Mouse (Mus musculus): Measurements from ENCODE around the gene Mcm9. TPM values are rescaled to one million over a fixed set of nuclear protein-coding genes. Genes with fewer than 3 reads are reported as not detected.
A peak's percentile ranks its signal among the peaks of the same experiment; 100 is the strongest.

Mcm9 gene
- polyA plus RNA-seq, 1 experiment from 2014 or later, result 6.4 TPM

DNA sequence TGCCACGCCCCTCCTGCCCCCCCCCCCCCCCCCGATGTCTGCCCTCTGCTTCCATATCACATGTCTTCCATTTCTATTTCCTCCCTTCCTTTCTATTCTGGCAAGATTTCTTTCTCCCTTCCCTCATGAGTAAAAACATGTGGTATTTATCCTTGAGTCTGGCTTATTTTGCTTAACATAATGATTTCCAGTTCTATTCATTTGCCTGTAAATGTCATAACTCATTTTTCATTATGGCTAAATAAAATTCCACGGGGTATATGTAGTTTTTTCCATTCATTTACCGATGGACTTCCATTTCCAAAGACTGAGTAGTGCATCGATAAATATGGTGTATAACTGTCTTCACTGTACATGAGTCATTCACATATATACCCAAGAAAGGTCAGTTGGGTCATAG is 68.2 kb downstream of the Mcm9 start:
- no peak overlapping the region for H3K4me3 ChIP-seq
- no peak overlapping the region for H3K27ac ChIP-seq
- H3K36me3 ChIP-seq (replicated peaks), result no peaks in the 10 kb centered on the region
- WGBS, result 84% methylated on average over 5 of the region's 5 CpGs
- H3K4me1 ChIP-seq, result no peaks in the 10 kb centered on the region
- ATAC-seq (replicated peaks), result no peak
- H3K27me3 ChIP-seq (replicated peaks), result no peaks in the 10 kb centered on the region
- no peaks in the 10 kb centered on the region for H3K9me3 ChIP-seq
- H3K4me2 ChIP-seq, result no peak overlapping the region
- no peak overlapping the region for H3K9ac ChIP-seq

DNA sequence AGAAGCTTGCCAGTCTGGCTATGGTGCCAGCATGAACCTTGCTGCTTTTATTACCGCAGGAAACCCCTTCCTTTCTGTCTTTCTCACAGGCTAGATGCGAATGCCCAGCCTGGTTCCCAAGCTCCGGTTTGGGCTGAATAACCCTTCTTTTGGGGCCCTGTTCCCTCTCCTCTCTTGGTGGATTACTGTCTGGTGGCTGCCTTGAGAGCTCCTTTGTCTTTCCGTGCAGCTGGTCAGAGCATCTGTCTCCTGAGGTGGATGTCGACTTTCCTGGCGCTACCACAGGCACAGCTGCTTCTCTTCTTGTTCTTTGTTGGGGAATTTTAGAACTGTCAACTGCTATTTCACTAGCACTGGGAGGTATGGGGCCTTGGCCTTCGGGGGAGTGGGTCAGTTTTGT is 92.6 kb downstream of the Mcm9 start:
- no peak for ATAC-seq (replicated peaks)
- 66% methylated on average over 7 of the region's 7 CpGs for WGBS
- no peak overlapping the region for H3K9ac ChIP-seq

DNA sequence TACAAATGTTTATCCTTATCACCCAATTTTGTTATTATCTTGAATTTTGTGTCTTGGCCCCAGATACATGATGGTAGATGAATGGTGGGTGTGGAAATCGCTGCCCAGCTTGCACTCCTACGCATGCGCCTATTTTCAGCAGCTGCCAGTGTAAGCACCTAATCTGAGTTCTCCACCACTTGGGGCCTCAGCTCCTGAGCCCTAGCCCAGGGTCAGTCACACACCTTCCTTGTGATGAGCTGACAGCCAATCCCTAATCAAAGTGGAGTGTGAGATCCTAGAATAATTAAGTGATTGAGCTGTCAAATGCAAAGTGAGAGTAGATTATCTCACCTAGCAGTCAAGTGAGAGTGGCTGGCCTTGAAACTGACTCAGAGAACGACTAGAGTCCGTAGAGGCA is 97.9 kb downstream of the Mcm9 start:
- Histone ChIP-seq H3K9ac (no peak overlapping the region), H3K27ac (no peak overlapping the region), H3K4me2 (no peak overlapping the region), H3K4me1 (no peaks in the 10 kb centered on the region), H3K36me3 (replicated peaks) (no peaks in the 10 kb centered on the region), H3K27me3 (replicated peaks) (no peaks in the 10 kb centered on the region), H3K4me3 (no peak overlapping the region), H3K9me3 (no peaks in the 10 kb centered on the region)
- ATAC-seq (replicated peaks), result no peak
- 81% methylated on average over 5 of the region's 5 CpGs for WGBS

More for the DNA sequence above, 92.6 kb downstream of the Mcm9 start:
- H3K36me3 ChIP-seq (replicated peaks), result no peaks in the 10 kb centered on the region
- no peaks in the 10 kb centered on the region for H3K4me1 ChIP-seq
- H3K27ac ChIP-seq, result no peak overlapping the region
- H3K4me2 ChIP-seq, result no peak overlapping the region
- no peaks in the 10 kb centered on the region for H3K27me3 ChIP-seq (replicated peaks)
- no peaks in the 10 kb centered on the region for H3K9me3 ChIP-seq
- no peak overlapping the region for H3K4me3 ChIP-seq

DNA sequence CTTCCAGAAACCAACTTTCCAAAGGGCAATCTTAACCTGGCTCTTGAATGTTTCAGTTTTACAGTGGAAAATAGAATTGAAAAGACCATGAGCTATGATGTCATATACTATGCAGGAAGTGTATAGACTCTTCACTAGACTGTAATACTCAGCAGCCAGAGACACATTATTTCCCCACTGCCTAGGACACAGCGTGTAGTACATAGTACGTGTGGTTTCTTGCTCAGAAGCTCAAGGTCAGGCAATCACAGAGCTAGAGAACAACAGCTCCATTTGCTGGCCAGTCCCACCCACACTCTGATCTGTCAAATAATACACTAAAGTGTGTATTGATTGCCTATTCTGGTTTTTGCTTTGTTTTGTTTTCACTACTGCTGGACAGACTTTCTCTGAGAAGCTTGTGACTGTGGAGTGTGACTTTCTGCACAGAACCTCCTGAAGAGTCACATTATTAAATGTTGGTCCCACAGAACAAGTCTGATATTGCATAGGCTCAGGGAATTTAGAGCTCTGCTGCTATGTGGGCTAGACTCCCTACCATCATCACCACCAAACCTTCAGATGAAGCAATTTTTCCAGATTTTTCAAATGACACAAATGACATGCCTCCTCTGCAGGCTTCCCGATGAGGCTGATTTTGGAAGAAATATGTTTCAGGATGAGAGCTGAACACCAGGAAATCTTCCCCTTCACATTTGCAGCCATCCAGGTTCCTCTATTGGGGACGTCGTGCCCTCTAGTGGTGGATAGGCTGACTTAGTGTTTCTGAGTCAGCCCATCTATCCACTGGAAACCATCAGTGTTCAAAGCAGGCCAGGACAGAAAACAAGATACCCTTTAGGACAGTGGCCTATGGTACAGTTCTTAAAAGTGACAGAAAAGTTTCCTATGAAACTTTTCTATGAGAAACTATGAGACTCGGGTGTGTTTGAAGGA is 102.1 kb downstream of the Mcm9 start:
- no peaks in the 10 kb centered on the region for H3K4me1 ChIP-seq
- WGBS, result 37% methylated on average over 6 of the region's 6 CpGs
- ATAC-seq (replicated peaks), result peak; percentile 82

DNA sequence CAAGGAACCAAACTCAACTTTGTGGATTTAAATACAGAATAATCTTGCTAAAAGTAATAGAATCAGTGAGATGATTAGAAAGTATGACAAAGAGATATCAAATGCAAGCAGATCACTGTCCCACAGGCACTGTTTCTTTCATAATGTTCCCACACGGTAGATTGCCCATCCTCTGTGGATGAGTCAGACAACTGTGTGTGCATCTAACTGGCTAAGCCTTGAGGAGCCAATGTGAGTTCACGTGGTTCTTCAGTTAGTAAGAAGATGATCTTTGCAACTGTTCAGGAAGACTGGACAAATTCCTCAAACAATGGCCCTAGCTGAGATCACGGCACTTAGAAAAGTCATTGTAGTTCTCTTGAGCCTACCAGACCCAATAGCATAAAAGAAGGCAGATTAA is 102.9 kb downstream of the Mcm9 start:
- H3K9ac ChIP-seq, result no peak overlapping the region
- no peak overlapping the region for H3K4me2 ChIP-seq
- no peaks in the 10 kb centered on the region for H3K27me3 ChIP-seq (replicated peaks)
- H3K27ac ChIP-seq, result no peak overlapping the region
- H3K36me3 ChIP-seq (replicated peaks), result no peaks in the 10 kb centered on the region
- ATAC-seq (replicated peaks), result no peak
- no peak overlapping the region for H3K4me3 ChIP-seq
- H3K9me3 ChIP-seq, result no peaks in the 10 kb centered on the region
- WGBS, result 89% methylated on average over 3 of the region's 3 CpGs
- no peaks in the 10 kb centered on the region for H3K4me1 ChIP-seq

More for the DNA sequence above, 102.1 kb downstream of the Mcm9 start:
- Histone ChIP-seq H3K27me3 (replicated peaks) (no peaks in the 10 kb centered on the region), H3K9me3 (no peaks in the 10 kb centered on the region), H3K9ac (no peak overlapping the region), H3K4me2 (no peak overlapping the region), H3K4me3 (no peak overlapping the region), H3K36me3 (replicated peaks) (no peaks in the 10 kb centered on the region), H3K27ac (no peak overlapping the region)

DNA sequence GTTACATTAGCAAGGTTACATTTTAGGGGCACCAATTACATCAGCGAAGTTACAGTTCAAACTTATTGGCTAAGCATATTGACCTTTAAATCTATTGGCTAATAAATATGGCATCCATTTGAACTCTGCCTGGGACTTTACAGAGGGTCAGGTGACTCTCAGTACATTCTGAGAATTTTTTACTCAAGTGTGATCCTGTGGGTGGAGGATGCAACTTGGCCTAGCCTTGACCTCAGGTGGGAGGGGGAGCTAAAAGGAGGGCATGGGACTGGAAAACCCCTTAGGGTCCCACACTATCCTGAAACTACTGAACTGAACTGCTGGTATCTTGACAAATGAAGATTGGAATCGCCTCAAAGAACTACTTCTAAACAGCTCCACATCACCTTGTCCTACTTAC is 103.9 kb downstream of the Mcm9 start:
- Histone ChIP-seq H3K27me3 (replicated peaks) (no peaks in the 10 kb centered on the region), H3K9ac (no peak overlapping the region), H3K4me2 (no peak overlapping the region), H3K4me1 (no peaks in the 10 kb centered on the region), H3K9me3 (no peaks in the 10 kb centered on the region), H3K36me3 (replicated peaks) (no peaks in the 10 kb centered on the region), H3K4me3 (no peak overlapping the region), H3K27ac (no peak overlapping the region)
- 94% methylated on average over 2 of the region's 2 CpGs for WGBS
- no peak for ATAC-seq (replicated peaks)

DNA sequence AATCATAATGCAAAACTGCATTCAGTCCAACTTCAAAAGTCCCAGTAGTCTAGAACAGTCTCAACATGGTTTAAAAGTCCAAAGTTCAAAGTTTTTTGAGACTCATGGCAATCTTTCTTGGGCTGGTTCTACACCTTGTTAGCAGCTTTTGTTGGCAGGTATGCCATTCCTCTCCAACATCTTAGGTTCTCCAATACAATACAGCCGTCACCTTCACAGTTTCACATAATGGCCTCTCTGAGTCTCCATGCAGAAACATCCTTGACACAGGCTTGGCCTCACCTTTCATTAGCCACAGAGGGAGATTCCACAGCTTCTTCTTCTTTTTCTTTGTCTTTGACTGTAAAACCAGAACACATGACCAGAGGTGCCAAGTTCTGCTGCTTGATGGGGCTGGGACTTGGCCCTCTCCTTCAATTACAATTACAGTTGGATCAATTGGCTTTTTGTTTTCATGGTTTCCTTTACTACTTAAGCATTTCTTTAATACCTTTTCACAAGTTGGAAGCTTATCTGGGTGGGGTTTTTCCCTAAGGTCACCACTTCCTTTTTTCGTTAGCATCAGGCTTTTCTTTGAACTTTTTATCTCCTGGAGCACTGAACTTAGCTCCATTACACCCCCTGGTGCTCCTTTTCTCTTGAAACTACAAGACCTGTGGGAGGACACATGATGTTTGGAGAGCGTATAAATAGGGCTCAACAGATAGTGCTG is 104.8 kb downstream of the Mcm9 start:
- 77% methylated on average over 3 of the region's 3 CpGs for WGBS
- Histone ChIP-seq H3K27ac (no peak overlapping the region), H3K4me3 (no peak overlapping the region), H3K27me3 (replicated peaks) (no peaks in the 10 kb centered on the region), H3K4me1 (no peaks in the 10 kb centered on the region), H3K9ac (no peak overlapping the region), H3K9me3 (no peaks in the 10 kb centered on the region), H3K4me2 (no peak overlapping the region), H3K36me3 (replicated peaks) (no peaks in the 10 kb centered on the region)
- no peak for ATAC-seq (replicated peaks)

DNA sequence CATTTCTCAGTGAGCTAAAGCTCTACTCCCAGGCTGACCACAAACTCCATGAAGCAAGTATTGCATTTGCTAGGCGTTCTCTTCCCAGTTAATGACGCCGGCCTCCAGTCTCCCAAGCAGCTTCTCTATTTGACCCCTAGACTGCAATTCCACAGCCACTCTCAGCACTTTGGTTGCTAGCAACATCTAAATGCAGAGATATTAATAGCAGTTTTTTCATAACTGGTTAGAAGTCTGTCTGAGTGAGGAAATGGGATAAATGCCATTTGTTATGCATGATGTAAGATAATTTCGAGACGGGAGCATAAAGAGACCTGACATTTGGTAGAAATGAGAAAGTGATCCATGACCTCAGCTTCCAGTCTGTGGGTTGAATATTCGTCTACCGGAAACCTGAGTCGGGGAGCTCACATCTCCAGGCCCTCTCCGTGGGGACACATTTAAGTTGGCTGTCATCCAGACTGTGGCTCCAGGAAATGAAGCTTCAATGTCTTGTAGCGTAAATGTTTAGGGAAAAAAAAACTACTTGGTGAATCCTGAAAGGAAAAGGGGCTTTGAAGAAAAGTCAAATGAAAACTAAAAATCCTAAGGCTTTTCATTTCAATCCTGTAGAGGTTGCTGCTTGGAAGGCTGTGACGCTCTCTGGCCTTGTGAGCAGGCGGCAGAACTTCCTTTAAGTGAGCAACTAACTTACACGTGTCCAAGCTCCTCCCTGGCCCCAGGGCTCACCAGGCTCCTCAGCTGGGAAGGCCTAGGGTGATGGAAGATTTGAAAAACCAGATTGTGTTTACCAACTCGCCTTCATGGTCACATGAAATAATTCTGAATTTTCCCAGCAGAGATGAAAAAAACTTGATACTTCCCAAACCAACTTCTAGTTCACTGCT is 110.9 kb downstream of the Mcm9 start:
- Histone ChIP-seq H3K36me3 (replicated peaks) (no peaks in the 10 kb centered on the region), H3K4me1 (peaks cover 10% of the 10 kb centered on the region; the same call in 1 of the 2 replicates), H3K4me3 (no peak overlapping the region), H3K9me3 (no peaks in the 10 kb centered on the region), H3K4me2 (no peak overlapping the region), H3K9ac (no peak overlapping the region), H3K27me3 (replicated peaks) (no peaks in the 10 kb centered on the region), H3K27ac (0 out of 2 replicates have a peak overlapping the region, but pooled peaks have one; percentile 10)
- no peak for ATAC-seq (replicated peaks)
- WGBS, result 63% methylated on average over 14 of the region's 14 CpGs

DNA sequence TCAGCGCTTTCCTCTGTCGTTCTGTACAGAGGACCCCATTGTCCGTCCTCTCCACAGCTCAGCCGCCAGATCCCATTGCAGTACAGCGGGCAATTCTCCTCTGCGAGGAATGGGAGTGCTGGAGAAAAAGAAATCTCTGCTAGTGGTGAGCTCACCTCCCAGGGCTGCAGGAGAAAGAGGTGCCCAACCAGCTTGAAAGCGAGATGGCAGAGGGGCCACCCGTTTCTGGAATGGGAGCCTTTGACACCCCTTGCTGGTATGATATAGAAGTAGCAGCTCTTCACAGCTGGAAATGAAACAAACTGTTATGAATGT is 111.7 kb downstream of the Mcm9 start:
- Histone ChIP-seq H3K9ac (no peak overlapping the region), H3K36me3 (replicated peaks) (no peaks in the 10 kb centered on the region), H3K27me3 (replicated peaks) (no peaks in the 10 kb centered on the region), H3K4me1 (peaks cover 10% of the 10 kb centered on the region; the same call in 1 of the 2 replicates), H3K4me3 (no peak overlapping the region), H3K9me3 (no peaks in the 10 kb centered on the region), H3K4me2 (no peak overlapping the region), H3K27ac (0 out of 2 replicates have a peak overlapping the region, but pooled peaks have one; percentile 10)
- ATAC-seq (replicated peaks), result peak; percentile 57; the same call in 1 of the 2 replicates
- WGBS, result 42% methylated on average over 8 of the region's 8 CpGs

DNA sequence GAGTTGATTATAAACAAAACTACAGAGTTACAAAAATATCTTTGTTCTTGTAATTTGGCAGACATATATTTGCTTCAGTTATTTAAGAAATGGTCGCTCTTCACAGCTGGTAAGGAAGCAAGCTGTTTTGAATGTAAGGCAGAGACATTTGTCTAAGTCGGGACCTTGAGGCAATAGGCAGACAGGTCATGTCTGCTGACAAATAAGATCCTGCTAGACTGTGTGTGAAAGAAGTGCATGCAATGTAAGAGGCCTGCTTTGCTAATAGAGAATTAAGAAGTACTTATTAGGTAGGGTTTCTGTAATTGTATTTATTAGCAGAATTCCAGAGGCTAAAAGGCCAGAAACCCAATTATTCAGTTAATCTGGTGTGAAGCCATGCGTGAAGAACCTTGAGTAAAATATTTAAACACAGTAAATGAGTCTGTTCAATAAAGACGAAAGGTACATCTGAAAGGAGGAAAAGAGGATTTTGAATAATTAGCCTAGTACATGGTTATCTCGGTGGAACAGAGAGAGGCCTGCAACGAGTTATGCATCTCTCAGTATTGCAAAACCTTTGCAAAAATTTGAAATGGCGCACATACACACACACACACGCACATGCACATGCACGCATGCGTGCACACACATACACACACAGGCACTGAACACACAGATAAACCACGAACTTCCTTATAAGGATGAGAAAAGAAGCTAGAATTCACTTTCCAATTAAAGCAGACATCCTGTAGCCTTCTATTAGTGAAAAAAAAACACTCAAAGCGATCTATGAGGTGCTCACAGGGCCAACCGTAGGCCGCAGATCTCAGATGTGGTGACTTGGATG is 112.3 kb downstream of the Mcm9 start:
- H3K27ac ChIP-seq, result 0 out of 2 replicates have a peak overlapping the region, but pooled peaks have one; percentile 10
- WGBS, result 61% methylated on average over 14 of the region's 14 CpGs
- no peak overlapping the region for H3K9ac ChIP-seq
- no peaks in the 10 kb centered on the region for H3K9me3 ChIP-seq
- peak; percentile 77 for ATAC-seq (replicated peaks)
- H3K4me2 ChIP-seq, result no peak overlapping the region
- H3K27me3 ChIP-seq (replicated peaks), result no peaks in the 10 kb centered on the region
- peaks cover 10% of the 10 kb centered on the region; the same call in 1 of the 2 replicates for H3K4me1 ChIP-seq
- H3K4me3 ChIP-seq, result no peak overlapping the region
- no peaks in the 10 kb centered on the region for H3K36me3 ChIP-seq (replicated peaks)

DNA sequence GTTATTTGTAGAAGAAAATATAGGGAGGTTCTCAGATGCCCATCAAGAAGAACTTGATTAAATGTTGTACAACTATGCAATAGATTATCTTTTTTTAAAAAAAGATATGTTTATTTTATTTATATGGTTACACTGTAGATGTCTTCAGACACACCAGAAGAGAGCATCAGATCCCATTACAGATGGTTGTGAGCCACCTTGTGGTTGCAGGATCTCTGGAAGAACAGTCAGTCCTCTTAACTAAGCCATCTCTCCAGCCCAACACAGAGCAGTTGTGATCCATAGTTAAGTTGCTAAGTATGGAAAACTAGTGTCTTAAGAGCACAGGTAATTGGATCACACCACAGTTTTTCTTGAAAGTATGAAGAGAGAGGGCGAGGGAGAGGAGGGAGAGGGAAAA is 117.7 kb downstream of the Mcm9 start:
- no peaks in the 10 kb centered on the region for H3K27me3 ChIP-seq (replicated peaks)
- no peaks in the 10 kb centered on the region for H3K9me3 ChIP-seq
- 86% methylated on average over 1 of the region's 1 CpGs for WGBS

More for the DNA sequence above, 117.7 kb downstream of the Mcm9 start:
- H3K4me2 ChIP-seq, result no peak overlapping the region
- H3K4me3 ChIP-seq, result no peak overlapping the region
- H3K27ac ChIP-seq, result no peak overlapping the region
- H3K36me3 ChIP-seq (replicated peaks), result no peaks in the 10 kb centered on the region
- no peaks in the 10 kb centered on the region for H3K4me1 ChIP-seq
- H3K9ac ChIP-seq, result no peak overlapping the region
- no peak for ATAC-seq (replicated peaks)

Data from midbrain, embryonic 15.5 days (tissue).